ENCODE assay signal across 26 mouse cellular contexts in genomic region chr17:34314286-34314685, GRCm38 (mm10). TPM values are rescaled to one million over a fixed set of nuclear protein-coding genes. Genes with fewer than 3 reads are reported as not detected.
"Had no signal": no experiment of that assay in that cellular context is flagged by ENCODE, and none has a peak within 500 bp of the region (broad histone marks: within the 10 kb centered on the region; RNA-seq: fewer than 3 reads in every experiment).

No protein-coding gene starts in this region.

- H3K9me3 ChIP-seq: intestine, embryonic 15.5 days; limb, embryonic 15.5 days; midbrain, embryonic 12.5 days; midbrain, embryonic 15.5 days; neural tube, embryonic 13.5 days had no signal

- ATAC-seq: intestine, embryonic 15.5 days; liver, postnatal 0 days; lung, postnatal 0 days; midbrain, embryonic 15.5 days had no signal

- H3K9ac ChIP-seq: intestine, embryonic 15.5 days; limb, embryonic 15.5 days; liver, embryonic 14.5 days; liver, postnatal 0 days; lung, embryonic 14.5 days; midbrain, embryonic 12.5 days; midbrain, embryonic 15.5 days; neural tube, embryonic 13.5 days had no signal

- H3K36me3 ChIP-seq: intestine, embryonic 15.5 days; limb, embryonic 15.5 days; midbrain, embryonic 12.5 days; midbrain, embryonic 15.5 days; neural tube, embryonic 13.5 days had no signal

- DNase-seq: kidney, adult 8-10 months; kidney, postnatal 14 days; liver, postnatal 0 days; lung, embryonic 14.5 days; retina, postnatal 1 day; right cerebral cortex, postnatal 25 days; spleen, adult 18-20 months; thymus, adult 18-20 months; thymus, postnatal 36 days had no signal

- H3K27me3 ChIP-seq: intestine, embryonic 15.5 days; limb, embryonic 15.5 days; midbrain, embryonic 15.5 days; neural tube, embryonic 13.5 days had no signal

- H3K27ac ChIP-seq: intestine, embryonic 15.5 days; layer of hippocampus, adult 2 months; limb, embryonic 15.5 days; liver, embryonic 14.5 days; macrophage; midbrain, embryonic 12.5 days; midbrain, embryonic 15.5 days; neural tube, embryonic 13.5 days had no signal

- H3K4me2 ChIP-seq: intestine, embryonic 15.5 days; limb, embryonic 15.5 days; liver, embryonic 11.5 days; lung, embryonic 14.5 days; midbrain, embryonic 12.5 days; midbrain, embryonic 15.5 days; neural tube, embryonic 13.5 days had no signal

- H3K4me3 ChIP-seq: intestine, embryonic 15.5 days; layer of hippocampus, adult 2 months; limb, embryonic 15.5 days; midbrain, embryonic 12.5 days; midbrain, embryonic 15.5 days; myocyte; neural tube, embryonic 13.5 days had no signal

RNA-seq across cellular contexts. Expression of gene H2-Eb1, which starts 8.6 kb away (rescaled TPM):
- polyA plus RNA-seq: myocyte had no signal

RNA-seq across cellular contexts. Expression of gene H2-Eb2, which starts 11.2 kb away (rescaled TPM):
- total RNA-seq: layer of hippocampus, adult 2 months; layer of hippocampus, postnatal 25 days; left cerebral cortex, adult 18-20 months; left cerebral cortex, postnatal 25 days had no signal
- polyA plus RNA-seq: intestine, embryonic 15.5 days; limb, embryonic 15.5 days; liver, embryonic 11.5 days; liver, embryonic 14.5 days; liver, postnatal 0 days; lung, embryonic 14.5 days; lung, postnatal 0 days; midbrain, embryonic 12.5 days; myocyte; stomach, embryonic 16.5 days; testis, adult 2 months had no signal

RNA-seq across cellular contexts. Expression of gene H2-Aa, which starts 26.7 kb away (rescaled TPM):
- polyA plus RNA-seq: limb, embryonic 11.5 days; liver, embryonic 11.5 days; myocyte had no signal

RNA-seq across cellular contexts. Expression of gene Btnl2, which starts 40.3 kb away (rescaled TPM):
- polyA plus RNA-seq: limb, embryonic 11.5 days; liver, embryonic 11.5 days; liver, postnatal 0 days; lung, postnatal 0 days; midbrain, embryonic 15.5 days; myocyte; neural tube, embryonic 13.5 days had no signal

RNA-seq across cellular contexts. Expression of gene H2-Ab1, which starts 56.8 kb away (rescaled TPM):
- polyA plus RNA-seq: myocyte had no signal
